Mouse (Mus musculus) left cerebral cortex, adult 18-20 months (tissue): ENCODE results near the gene Btnl9. TPM values are rescaled to one million over a fixed set of nuclear protein-coding genes. Genes with fewer than 3 reads are reported as not detected.
"Not testable (repeated sequence)": the region's sequence is repeated elsewhere in the genome, so short reads cannot be mapped to it uniquely, and the experiment has no call there.

ENCODE experiments used
- DNase-seq, 2 experiments: peaks; one replicate each; pipeline ENCODE4 v3.0.0; 2021 to 2022; ENCODE audit warnings: low spot score in 2 of 2, mixed read lengths in 1 of 2
- total RNA-seq, 2 experiments: library from RNA; stranded (reverse); gene quantifications; 2 replicates each; pipeline ENCODE4 v1.2.3; 2021

The Btnl9 gene
- total RNA-seq, 2 experiments from 2014 or later: not detected

- no peak for DNase-seq
These were observed 3.8 kb downstream of the Btnl9 start for GRCm38 (mm10) chr11:49183172-49183571.

GRCm38 (mm10) chr11:49176047-49176779 is 10.7 kb downstream of the Btnl9 start:
- not testable (repeated sequence) for DNase-seq

GRCm38 (mm10) chr11:49175345-49175744 is 11.6 kb downstream of the Btnl9 start:
- DNase-seq: no peak

- DNase-seq: no peak
These were observed 16.4 kb downstream of the Btnl9 start for GRCm38 (mm10) chr11:49170576-49170975.

- DNase-seq: peak; percentile 34 to 35
These were observed 17.9 kb downstream of the Btnl9 start for GRCm38 (mm10) chr11:49168839-49169611.

- DNase-seq: no peak
These were observed 29.8 kb downstream of the Btnl9 start for GRCm38 (mm10) chr11:49156821-49157814.

- no peak for DNase-seq
These were observed 32.9 kb downstream of the Btnl9 start, which contains the start of gene Olfr1394 for GRCm38 (mm10) chr11:49154077-49154476. TSS of gene Olfr1394 (plus strand) at chr11:49154377.

- no peak for DNase-seq
These were observed 45.0 kb downstream of the Btnl9 start, which contains the start of gene Olfr1395 for GRCm38 (mm10) chr11:49141974-49142373. TSS of gene Olfr1395 (plus strand) at chr11:49142274.

GRCm38 (mm10) chr11:49124169-49124568 is 62.8 kb downstream of the Btnl9 start:
- no peak for DNase-seq

GRCm38 (mm10) chr11:49119635-49120034 is 67.3 kb downstream of the Btnl9 start:
- no peak for DNase-seq

Other genes starting within 250 kb of the Btnl9 start
- 1 to 10 TPM; 1.9 to 2.8 TPM for gene Psme2b, start 241.0 kb downstream of the Btnl9 start, total RNA-seq
- not detected for gene Olfr56, start 208.3 kb downstream of the Btnl9 start, total RNA-seq
- gene 9930111J21Rik1, start 207.8 kb downstream of the Btnl9 start, total RNA-seq: 1 to 10 TPM in 1 of 2 experiments, under 1 TPM in 1; 0.91 to 1.5 TPM
- under 1 TPM; 0.16 to 0.37 TPM for gene Gm12185, start 194.9 kb downstream of the Btnl9 start, total RNA-seq
- under 1 TPM in 1 of 2 experiments, not detected in 1; 0.81 TPM for gene Tgtp1, start 193.0 kb downstream of the Btnl9 start, total RNA-seq
- gene 9930111J21Rik2, start 135.9 kb downstream of the Btnl9 start, total RNA-seq: 1 to 10 TPM in 1 of 2 experiments, under 1 TPM in 1; 0.94 to 1.6 TPM
- gene Tgtp2, start 123.0 kb downstream of the Btnl9 start, total RNA-seq: under 1 TPM; 0.47 to 0.65 TPM
- gene Ifi47, start 110.6 kb downstream of the Btnl9 start, total RNA-seq: 1 to 10 TPM; 1.0 to 1.4 TPM
- not detected for gene Olfr1396, start 72.3 kb downstream of the Btnl9 start, total RNA-seq
- gene Olfr1395, start 44.9 kb downstream of the Btnl9 start, total RNA-seq: not detected
- not detected for gene Olfr1394, start 32.8 kb downstream of the Btnl9 start, total RNA-seq
- 10 to 100 TPM; 68.9 to 78.9 TPM for gene Zfp62, start 16.1 kb upstream of the Btnl9 start, total RNA-seq
- gene Mgat1, start 57.0 kb upstream of the Btnl9 start, total RNA-seq: 10 to 100 TPM; 67.9 to 77.0 TPM
- under 1 TPM; 0.23 to 0.37 TPM for gene Olfr1393, start 91.1 kb upstream of the Btnl9 start, total RNA-seq
- gene Olfr1392, start 98.1 kb upstream of the Btnl9 start, total RNA-seq: not detected
- gene Olfr10, start 117.6 kb upstream of the Btnl9 start, total RNA-seq: not detected
- not detected for gene Olfr1391, start 135.6 kb upstream of the Btnl9 start, total RNA-seq
- not detected for gene Olfr1390, start 148.0 kb upstream of the Btnl9 start, total RNA-seq
- not detected for gene Olfr1389, start 235.9 kb upstream of the Btnl9 start, total RNA-seq
- gene Olfr1388, start 249.5 kb upstream of the Btnl9 start, total RNA-seq: under 1 TPM; 0.40 to 0.42 TPM